In genomic region chr5:35739536-35740278, GRCm38 (mm10) we compare ENCODE assay signal across 8 mouse cellular contexts. TPM values are rescaled to one million over a fixed set of nuclear protein-coding genes. Genes with fewer than 3 reads are reported as not detected.
A peak's percentile ranks its signal among the peaks of the same experiment; 100 is the strongest.
DNase-seq lines count a peak whose midpoint lies in the region; ATAC-seq and TF ChIP-seq lines count a peak whose summit lies in the region.

Gene Sh3tc1, minus strand, starts transcription at chr5:35739987.

- peak; percentile 56; the same call in 1 of the 2 replicates for ATAC-seq in embryonic facial prominence, embryonic 14.5 days (ENCODE audit: low read depth)
- no peak for ATAC-seq in neutrophil, adult 5-6 weeks (ENCODE audit: extremely low read depth, insufficient number of reproducible peaks, low FRiP score, poor library complexity, severe bottlenecking)
- no peak for ATAC-seq in midbrain, postnatal 0 days (ENCODE audit: low FRiP score)

- no peaks in the 10 kb centered on the region for H3K9me3 ChIP-seq in embryonic facial prominence, embryonic 14.5 days (ENCODE audit: control insufficient read depth, low read length)
- no peaks in the 10 kb centered on the region for H3K9me3 ChIP-seq in midbrain, postnatal 0 days (ENCODE audit: low read length)

- no peaks in the 10 kb centered on the region for H3K36me3 ChIP-seq in embryonic facial prominence, embryonic 14.5 days (ENCODE audit: control insufficient read depth, insufficient read depth, low read length)
- no peaks in the 10 kb centered on the region for H3K36me3 ChIP-seq in midbrain, postnatal 0 days (ENCODE audit: insufficient read depth, low read length)

- peak; percentile 56 to 62 for DNase-seq in adrenal gland, adult 18-20 months (ENCODE audit: low spot score in 2 of 2)
- DNase-seq in embryonic facial prominence, embryonic 14.5 days (ENCODE audit: low spot score) = no peak
- peak; percentile 86 for DNase-seq in kidney, adult 9 months
- DNase-seq in spleen, postnatal 10 days (ENCODE audit: low spot score in 2 of 2) = no peak
- DNase-seq in cerebellum, adult 18-20 months = no peak
- DNase-seq in cerebellum, adult 8-10 months = no peak
- DNase-seq in midbrain, postnatal 0 days (ENCODE audit: low spot score) = no peak

- H3K27me3 ChIP-seq in embryonic facial prominence, embryonic 14.5 days (replicated peaks; ENCODE audit: control insufficient read depth, insufficient read depth, low read length) = peaks cover 18% of the 10 kb centered on the region
- H3K27me3 ChIP-seq in midbrain, postnatal 0 days (ENCODE audit: insufficient read depth, low read length) = peaks cover 11% of the 10 kb centered on the region; the same call in 1 of the 2 replicates

- no peak within 1 kb of the TSS for H3K9ac ChIP-seq in embryonic facial prominence, embryonic 14.5 days (ENCODE audit: low read depth, low read length)
- H3K9ac ChIP-seq in midbrain, postnatal 0 days (replicated peaks; ENCODE audit: low read length, poor library complexity, severe bottlenecking) = no peak within 1 kb of the TSS

- peaks cover 5% of the 10 kb centered on the region for H3K4me1 ChIP-seq in embryonic facial prominence, embryonic 14.5 days (ENCODE audit: control insufficient read depth, insufficient read depth, low read length)
- no peaks in the 10 kb centered on the region for H3K4me1 ChIP-seq in midbrain, postnatal 0 days (ENCODE audit: insufficient read depth, low read length)

- WGBS in embryonic facial prominence, embryonic 14.5 days = 19% methylated on average over 9 of the region's 10 CpGs
- WGBS in midbrain, postnatal 0 days = 23% methylated on average over 10 of the region's 10 CpGs

- no peak within 1 kb of the TSS for H3K4me2 ChIP-seq in embryonic facial prominence, embryonic 14.5 days (ENCODE audit: low read depth, low read length)
- no peak within 1 kb of the TSS for H3K4me2 ChIP-seq in midbrain, postnatal 0 days (ENCODE audit: low read depth, low read length, poor library complexity, severe bottlenecking)

- no peak within 1 kb of the TSS for H3K27ac ChIP-seq in embryonic facial prominence, embryonic 14.5 days (replicated peaks; ENCODE audit: low read depth, low read length)
- H3K27ac ChIP-seq in midbrain, postnatal 0 days (ENCODE audit: low read depth, low read length) = no peak within 1 kb of the TSS

- TF ChIP-seq CTCF in midbrain, postnatal 0 days (IDR thresholded peaks at IDR 0.05) = no peak

- no peak within 1 kb of the TSS for H3K4me3 ChIP-seq in embryonic facial prominence, embryonic 14.5 days (ENCODE audit: low read depth, low read length)
- no peak within 1 kb of the TSS for H3K4me3 ChIP-seq in midbrain, postnatal 0 days (ENCODE audit: low read depth, low read length)

RNA-seq across cellular contexts. Expression of gene Sh3tc1, which starts in this region (rescaled TPM):
- total RNA-seq in adrenal gland, adult 18-20 months (2021) = 10 to 100 TPM; 25.5 to 26.1 TPM
- polyA plus RNA-seq in embryonic facial prominence, embryonic 14.5 days (2014; fragmentation: Nextera tagmentation; extraction: Ambion mirVana) = 5.1 and 5.3 TPM in 2 replicates
- 11.3 and 11.8 TPM in 2 replicates for total RNA-seq in neutrophil, adult 5-6 weeks (2017)
- total RNA-seq in midbrain, postnatal 0 days (2014; rRNA removed) = 1.9 and 3.6 TPM in 2 replicates
- 1.8 TPM in 2 replicates for polyA plus RNA-seq in midbrain, postnatal 0 days (2015; fragmentation: Nextera tagmentation; extraction: Ambion mirVana)

Comparison
In these comparisons a context has a peak if more than half of its experiments do, and no peak if none do; other contexts are left out.
1. DNase-seq: peak in adrenal gland, adult 18-20 months (2 of 2) and kidney, adult 9 months (single experiment); none in embryonic facial prominence, embryonic 14.5 days (single experiment), spleen, postnatal 10 days (0 of 2), cerebellum, adult 18-20 months (0 of 2), cerebellum, adult 8-10 months (single experiment) and midbrain, postnatal 0 days (single experiment).